Mouse (Mus musculus) NIH3T3 (cell line): ENCODE measurements around the gene A130010J15Rik.

Experiments
- DNase-seq: peaks from one replicate; pipeline ENCODE4 v3.0.0-alpha.2; 2012; ENCODE audit warnings: low read depth

A130010J15Rik gene

DNA sequence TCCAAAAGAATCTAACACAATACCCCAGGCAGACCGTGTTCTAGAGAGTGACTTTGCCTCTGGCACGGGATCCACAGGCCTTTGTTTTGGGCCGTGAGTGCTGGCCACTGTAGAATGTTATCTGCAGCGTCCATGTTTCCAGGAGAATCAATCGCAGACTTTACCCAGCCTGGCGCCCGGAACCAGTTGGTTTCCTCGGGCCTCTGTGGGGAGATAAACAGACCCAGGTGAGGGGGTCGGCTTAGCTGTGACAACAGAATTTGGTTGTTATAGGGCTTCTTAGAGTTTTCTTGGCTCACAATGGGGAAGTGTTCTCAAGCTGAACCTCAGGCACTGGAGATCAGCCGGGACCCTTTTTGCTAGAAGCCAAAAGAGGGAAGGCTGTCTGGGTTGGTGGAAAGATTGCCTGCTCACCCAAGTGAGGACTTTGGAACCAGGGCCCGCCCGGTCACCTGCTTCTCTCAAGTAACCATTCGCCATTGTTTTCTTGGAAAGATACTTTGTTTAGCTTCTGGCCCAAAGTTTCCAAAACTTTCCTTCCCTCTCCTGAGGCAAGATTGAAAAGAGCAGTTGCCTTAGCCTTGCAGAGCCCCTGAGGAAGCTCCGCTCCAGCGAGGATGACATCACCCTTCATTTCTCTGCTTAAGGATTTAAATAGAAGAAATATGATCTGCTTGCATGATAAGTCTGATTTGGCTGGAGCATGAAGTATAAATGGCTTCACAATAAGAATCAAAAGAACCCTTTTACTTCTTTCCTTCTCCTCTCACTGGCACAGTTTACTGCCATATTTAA lies 11.3 kb upstream of the A130010J15Rik start:
- peak; percentile 74 for DNase-seq

DNA sequence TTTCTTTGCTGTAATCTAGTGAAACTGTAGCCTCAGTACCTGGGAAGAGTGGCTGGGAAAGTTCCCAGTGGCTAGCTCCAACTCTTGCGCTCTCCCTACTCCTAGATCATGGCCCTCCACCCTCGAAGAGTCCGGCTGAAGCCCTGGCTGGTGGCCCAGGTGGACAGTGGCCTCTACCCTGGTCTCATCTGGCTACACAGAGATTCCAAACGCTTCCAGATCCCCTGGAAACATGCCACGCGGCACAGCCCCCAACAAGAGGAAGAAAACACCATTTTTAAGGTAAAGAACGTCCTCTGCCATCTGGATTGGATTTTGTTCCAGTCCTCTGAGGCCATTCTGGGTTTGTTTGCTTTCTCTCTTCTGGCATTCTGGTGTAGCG lies 10.7 kb upstream of the A130010J15Rik start:
- peak; percentile 50 for DNase-seq

DNA sequence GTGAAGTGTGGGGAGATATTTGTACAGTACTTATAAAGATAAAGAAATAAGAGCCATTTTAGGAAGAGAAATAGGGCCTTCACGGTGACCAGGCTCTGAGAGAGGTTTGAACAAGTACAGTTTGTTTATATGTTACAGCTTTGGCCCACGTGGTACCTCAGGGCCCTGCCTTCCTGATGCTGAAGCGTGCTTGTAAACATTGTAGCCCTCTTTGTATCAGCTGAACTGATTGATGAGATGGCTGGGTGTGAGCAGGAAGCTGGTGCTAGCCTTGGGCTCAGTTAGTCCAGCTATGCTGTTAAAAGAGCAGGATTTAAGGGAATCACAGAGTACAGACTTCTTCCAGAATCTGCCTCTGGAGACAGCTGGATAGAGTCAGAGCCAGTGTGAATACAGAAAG lies 8.7 kb upstream of the A130010J15Rik start:
- no peak for DNase-seq

DNA sequence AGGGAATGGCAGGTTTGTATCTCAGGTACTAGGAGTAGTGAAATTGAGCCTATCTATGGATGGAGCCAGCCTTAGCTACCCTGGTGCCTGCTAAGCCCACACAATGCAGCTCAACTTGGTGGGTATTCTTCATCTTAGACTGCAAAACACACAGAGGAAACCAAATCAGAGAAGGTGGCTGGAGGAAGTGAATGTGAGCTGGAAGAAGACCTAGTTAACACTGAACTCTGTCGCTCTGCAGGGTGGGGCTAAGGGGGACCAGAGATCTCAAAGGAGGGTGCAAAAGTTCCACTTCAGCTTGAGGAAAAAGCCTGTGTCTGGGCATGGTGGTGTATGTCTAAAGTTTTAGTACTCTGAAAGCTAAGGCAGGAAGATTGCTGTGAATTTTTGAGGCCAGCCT lies 8.2 kb upstream of the A130010J15Rik start:
- no peak for DNase-seq

DNA sequence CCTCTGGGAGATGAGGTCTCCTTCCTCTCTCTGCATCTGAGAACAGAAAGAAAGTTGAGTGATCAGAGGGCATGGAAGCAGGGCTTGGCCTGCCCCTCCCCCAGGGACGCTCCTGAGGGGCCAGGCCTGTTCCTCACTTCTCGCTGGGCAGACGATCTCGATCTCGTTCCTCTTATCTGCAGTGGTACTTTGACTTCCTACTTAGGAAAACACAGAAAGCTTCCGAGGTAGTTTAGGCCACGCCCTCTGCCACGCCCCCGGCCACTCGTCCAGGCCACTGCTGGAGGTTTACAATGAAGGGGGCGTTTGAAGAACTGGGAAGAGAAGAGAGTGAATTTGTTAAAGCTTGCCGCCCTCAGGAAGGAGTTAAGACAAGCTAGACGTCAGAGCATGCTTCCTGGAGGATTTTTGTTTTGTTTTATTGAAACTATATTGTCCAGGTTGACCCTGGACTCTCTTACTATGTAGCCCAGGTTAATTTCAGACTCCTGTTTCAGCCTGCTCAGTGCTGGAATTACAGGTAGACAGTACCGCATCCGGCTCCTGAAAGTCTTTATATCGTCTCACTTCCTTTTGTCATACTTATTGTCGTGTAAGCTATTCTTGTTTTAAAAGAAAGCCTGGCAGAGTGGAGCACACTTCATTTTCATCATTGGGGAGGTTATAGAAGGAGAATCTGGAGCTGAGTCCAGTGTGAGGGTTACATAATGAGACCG lies 7.4 kb upstream of the A130010J15Rik start:
- peak; percentile 55 for DNase-seq

DNA sequence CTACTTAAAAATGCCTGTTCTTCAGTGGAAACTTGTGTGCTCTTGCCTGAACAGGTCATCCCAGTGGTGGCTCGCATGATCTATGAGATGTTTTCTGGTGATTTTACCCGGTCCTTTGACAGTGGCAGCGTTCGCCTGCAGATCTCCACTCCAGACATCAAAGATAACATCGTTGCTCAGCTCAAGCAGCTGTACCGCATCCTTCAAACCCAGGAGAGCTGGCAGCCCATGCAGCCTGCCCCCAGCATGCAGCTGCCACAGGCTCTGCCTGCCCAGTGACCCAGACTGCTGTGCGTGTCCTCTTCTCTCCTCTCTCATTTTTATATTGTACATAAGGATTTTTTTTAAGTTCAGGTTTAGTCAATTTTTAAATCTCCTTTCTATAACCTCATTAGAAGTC lies 1.4 kb downstream of the A130010J15Rik start:
- DNase-seq: no peak

DNA sequence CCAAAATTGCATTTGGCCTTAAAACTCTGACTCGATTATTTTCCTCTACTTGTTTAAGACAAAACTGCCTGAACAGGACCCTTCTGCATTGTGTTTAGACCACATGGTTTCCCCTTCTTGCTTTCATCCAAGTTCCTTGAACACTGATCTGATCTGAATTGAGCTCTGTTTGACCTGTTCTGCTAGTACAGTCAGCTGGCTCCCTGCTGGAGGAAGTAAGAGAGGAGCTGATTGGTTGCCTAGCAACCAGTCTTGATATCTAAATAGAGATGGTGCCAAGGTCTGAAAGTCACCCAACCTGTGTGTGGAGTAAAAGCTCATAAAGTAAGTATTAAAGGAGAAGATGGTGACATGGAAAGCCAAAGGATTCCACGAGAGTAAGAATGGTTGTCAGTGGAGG lies 2.0 kb downstream of the A130010J15Rik start:
- DNase-seq: no peak

DNA sequence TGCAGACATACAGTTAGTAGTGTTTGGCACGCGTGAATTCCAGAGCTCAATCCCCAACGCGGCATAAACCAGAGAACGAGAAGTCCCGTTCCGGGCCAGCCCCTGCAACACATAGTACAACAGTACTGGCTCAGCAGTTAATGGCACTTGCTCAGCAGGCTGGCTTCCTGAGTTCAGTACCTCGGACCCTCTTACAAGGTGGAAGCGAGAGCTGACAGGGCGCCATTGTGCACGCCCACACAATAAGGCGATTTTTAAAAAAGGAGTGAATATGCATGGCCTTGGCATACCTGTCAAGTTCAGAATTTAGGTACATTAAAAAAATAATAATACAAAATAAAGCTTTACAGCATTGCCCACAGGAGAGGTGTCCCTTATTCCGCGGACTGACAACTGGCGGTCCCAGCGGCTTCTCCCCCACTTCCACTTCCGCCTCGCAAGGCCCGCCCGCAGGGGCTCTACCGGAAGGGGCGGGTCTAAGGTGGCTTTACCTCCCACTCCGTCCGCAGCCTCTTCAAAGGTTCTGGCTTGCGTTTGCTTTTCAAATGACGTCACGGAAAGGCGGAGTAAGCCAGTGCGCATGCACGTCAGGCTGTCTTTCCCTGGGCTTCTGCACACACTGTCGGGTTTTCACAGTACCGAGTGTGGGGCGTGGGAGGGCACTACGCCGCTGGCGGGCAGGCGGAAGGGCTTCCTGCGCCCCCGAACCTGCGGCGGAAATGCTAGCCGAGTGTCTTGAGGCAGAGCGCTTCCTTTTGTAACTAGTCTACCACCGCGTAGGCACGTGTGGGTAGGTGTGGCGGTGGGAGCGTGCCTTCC lies 5.4 kb downstream of the A130010J15Rik start:
- DNase-seq: peak; percentile 99

DNA sequence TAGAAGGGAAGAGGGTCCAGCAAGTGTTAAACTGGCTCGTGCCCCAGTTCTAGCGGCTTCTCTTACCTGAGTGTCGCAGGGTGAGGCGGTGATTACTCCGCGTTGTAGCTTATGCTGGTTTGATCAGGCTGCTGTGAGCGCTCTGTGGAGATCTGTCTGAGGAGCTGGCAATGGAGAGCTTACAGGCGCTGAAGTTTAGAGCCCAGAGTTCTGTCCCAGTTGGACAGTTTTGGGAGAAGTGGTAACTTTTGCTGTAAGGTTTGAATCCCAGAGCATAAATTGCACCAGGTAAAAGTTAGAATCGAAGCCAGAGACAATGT lies 5.9 kb downstream of the A130010J15Rik start:
- DNase-seq: no peak

DNA sequence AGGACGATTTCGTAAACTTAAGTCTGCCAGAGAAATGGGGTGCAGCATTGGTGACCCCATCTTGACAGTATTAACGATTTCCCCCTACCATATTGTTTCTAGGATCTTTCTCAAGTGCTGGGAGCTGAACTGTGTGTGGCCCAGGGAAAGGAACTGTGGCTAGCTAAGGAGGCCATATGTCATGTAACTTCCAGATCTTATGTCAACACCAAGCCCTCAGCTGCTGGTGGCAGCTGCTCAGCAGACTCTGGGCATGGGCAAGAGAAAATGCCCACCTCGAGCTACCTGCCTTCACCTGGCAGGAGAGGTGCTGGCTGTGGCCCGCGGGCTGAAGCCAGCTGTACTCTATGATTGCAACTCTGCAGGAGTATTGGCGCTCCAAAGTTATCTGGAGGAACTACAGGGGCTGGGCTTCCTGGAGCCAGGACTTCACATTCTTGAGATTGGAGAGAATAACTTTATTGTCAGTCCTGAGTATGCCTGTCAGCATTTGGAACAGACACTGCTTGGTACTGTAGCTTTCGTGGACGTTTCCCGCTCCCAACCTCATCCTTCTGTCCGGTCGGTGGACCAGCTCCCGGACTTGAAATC lies 6.4 kb downstream of the A130010J15Rik start:
- no peak for DNase-seq

DNA sequence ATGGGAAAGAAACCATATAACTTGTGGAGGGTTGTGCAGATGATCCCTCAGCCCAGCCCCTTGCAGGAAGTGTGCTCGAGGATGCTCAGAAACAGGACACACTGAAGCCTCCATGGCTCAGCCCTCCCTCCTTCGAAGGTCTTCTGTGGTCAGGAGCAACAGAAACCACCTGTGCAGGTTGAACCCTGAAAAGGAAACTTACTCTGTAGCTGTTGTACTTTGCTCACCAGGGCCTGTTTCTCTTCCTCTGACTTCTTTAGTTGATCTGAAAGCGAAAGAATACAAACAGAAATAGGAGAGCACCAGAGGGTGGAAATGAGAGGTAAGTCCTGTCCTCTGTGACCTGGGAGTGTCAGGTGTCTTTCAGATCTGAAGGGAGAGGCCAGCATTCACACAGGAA lies 13.3 kb downstream of the A130010J15Rik start:
- DNase-seq: no peak

DNA sequence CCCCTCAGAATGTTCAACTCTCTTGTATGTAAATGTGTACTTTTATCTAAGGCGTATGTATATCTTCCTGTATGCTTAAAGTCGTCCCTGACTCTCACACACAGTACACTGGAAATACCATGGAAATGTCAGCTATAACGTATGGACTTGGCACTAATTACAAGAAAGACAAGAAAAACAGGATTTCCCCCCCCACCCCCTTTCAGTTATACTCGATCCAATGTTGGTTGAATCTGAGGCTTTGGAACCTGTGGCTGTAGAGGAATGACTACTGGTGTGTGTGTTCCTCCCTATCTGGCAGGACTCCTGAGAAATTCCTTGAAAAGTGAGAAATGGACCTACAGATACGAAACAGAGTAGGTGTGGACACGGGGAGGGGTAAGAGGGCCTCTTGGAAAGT lies 20.4 kb downstream of the A130010J15Rik start:
- DNase-seq: no peak

DNA sequence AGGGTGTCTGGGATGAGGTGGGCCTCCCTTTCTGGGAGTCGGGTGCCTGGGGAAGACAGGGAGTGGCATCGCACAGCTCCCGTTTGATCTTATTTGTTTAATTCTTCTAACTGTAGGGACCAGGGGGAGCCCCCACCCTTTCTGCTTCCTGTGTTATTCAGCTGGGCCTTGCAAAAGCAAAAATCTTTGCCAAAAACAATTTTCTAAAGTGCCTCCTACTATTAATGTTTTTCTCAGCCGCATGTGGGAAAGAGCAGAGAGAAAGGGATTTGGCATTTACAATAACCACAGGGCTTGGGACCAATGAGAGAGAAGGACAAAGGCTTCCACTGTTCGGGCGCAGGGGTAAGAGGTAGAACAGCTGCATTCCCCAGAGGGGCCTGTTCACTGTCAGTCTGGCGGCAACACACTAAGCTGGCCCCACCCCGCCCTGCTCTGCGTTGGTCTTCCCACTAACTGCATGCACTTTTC lies 21.3 kb downstream of the A130010J15Rik start:
- peak; percentile 85 for DNase-seq

DNA sequence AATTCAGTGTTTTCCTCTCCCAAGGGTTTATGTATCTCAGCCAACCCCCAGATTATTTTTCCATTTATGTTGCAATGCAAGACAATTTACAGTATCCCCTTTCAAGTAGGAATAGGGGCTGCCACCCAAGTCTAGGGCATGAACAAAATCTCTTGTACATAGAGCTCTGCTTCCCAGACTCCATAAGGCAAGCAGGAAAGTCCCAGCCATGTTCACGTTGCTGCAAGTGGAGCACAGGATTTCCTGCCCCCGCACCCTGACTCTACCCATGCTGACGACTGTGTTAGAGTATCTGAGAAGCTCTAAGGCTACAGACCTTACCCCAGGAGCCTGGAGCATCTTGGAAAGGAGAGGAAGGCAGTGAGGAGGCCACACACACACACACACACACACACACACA lies 21.9 kb downstream of the A130010J15Rik start:
- peak; percentile 49 for DNase-seq

DNA sequence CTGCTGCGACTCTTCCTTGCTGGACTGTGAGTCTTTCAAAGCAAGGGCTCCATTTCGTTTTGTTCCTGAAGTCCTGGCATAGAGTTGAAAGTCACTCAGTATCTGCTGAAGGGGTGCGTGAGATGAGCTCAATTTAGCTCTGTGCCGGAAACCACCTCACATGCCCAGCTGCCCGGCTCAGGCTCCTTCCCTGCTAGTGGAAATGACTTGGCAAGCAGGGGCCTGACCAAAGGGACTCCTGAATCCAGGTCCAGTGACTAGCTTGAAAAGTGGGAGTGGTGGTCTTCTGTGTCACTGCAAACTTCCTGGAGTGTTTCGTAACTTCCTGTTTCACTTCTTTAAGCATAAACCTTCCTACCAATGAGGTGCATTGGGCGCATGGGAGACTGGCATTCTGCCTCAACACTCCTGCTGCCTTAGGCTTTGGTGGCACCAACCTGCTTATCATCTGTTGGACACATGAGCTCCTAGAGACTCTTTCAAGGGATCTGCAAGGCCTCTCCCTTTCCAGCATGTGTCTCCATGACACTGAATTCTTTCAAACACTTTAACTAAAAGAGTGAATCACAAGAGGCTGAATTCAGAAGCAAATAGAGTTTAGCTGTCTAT lies 23.9 kb downstream of the A130010J15Rik start:
- no peak for DNase-seq

DNA sequence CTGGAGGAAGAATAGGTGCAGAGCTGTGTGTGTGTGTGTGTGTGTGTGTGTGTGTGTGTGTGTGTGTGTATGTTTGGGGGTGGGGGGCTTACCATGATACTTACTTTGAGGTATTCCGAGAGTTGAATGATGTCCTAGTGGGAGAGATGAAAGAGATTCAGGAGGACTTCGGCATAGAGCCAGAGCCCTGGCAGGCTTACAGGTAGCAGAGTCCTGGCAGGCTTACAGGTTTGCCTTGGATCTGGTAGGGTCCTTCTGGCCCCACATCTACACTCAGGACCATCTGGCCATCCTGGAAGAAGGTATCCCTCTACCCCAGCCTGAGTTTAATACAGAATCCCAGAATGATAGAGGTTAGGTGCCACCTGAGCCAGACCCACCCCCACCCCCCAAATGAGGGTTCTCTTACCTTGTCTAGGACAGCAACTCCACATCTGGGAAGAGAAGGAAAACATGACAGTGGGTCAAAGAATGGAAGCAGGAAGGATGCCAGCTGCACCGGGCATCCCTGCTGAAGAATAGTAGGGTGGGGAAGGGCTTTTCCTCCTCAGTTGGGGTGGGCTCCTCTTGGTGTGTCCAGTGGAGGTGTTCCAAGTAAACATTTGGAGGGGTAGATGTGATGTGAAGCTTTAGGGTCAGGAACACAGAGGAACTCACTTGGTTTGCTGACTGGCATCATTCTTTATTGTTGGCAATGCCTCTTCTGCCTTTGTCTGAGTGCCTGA lies 26.7 kb downstream of the A130010J15Rik start:
- no peak for DNase-seq

DNA sequence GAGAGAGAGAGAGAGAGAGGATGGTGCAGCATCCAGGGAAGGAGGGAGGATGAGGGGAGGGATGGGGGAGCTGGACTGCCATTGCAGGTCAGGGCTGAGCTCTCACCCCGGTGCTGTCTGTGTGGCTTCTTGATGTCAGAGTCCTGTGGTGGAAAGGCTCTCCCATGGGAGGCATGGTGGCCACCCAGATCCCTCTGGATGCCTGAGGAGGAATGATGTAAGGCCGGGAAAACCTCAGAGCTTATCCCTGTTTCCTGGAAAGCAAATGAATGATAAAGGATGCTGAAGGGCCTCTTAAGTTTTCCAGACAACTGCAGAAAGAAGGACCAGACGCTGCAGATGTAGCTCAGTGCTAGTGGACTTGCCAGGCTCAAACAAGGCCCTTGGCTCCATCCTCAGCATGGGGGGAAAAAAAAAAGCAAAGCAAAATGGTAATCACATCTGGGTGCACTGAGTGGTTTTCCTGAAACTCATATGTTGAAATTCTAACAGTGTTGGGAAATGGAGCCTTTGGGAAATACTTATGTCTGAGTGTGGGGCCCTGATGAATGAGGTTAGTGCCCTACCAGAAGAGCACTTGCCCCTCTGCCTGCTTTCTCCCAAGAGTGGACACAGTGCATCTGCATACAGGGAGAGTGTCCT lies 27.4 kb downstream of the A130010J15Rik start:
- DNase-seq: peak; percentile 41

DNA sequence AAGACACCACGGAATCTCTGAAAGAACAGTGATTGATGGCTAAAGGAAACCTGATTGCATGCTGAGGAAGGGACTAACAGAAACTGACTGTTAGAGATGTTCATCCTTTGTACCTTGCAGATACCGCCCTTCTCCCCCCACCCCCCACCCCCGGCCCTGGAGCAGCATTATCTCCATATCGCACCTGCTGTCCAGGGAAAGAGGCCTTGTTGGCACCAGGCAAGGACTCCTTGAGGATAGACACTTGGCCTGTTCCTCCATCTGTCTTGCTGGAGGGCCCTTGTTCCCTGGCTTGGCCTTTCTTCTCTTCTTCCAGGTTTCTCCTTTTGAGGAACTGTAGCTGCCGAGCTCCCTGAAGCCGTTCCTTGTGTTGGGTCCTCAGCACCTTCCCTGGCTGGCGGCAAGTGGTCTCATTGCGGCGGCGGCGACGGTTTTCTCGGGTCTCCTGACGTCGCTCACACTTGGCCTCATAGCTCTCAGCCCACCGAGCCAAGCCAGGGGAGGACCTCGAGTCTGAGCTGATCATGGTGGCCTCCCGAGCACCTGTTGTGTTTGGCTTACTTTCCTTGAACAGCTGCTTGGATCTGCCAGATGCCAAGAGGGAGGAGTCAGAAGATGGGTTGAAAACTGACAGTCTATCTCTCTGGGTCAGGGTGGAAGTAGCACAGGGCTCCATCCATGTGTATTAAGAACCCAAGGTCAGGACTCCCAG lies 29.8 kb downstream of the A130010J15Rik start:
- DNase-seq: no peak

DNA sequence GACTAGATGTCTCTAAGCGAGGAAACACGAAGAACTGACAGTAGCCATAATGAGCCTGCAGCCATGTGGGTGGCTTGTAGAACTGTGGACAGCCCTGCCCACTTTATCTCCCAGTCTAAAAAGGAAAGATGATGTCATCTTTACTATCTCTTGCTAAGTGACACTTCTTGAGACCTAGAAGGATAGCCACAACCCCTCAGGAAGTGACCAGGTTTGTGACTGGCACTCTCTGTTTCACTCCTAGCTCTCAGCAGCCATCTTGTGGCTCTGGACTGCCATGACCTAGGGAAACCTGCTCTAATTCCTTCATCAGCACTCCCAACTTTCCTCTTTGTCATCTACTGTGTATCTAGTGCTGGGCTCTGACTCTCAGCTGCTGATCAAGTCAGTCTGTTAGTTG lies 30.5 kb downstream of the A130010J15Rik start:
- DNase-seq: no peak
